Mouse (Mus musculus): ENCODE results near the gene P4ha2. TPM values are rescaled to one million over a fixed set of nuclear protein-coding genes. Genes with fewer than 3 reads are reported as not detected.

Gene P4ha2
- polyA plus RNA-seq, 1 experiment from 2014 or later = 9.7 TPM

- Histone ChIP-seq H3K36me3 (ENCODE audit: control insufficient read depth, insufficient read depth, low read length) (no peaks in the 10 kb centered on the region), H3K4me1 (ENCODE audit: control insufficient read depth, insufficient read depth, low read length) (no peaks in the 10 kb centered on the region), H3K9ac (ENCODE audit: low read depth, low read length) (no peak overlapping the region), H3K4me3 (ENCODE audit: low read depth, low read length) (no peak overlapping the region), H3K27me3 (ENCODE audit: control insufficient read depth, insufficient read depth, low read depth, low read length) (no peaks in the 10 kb centered on the region), H3K4me2 (ENCODE audit: low read length) (no peak overlapping the region), H3K27ac (ENCODE audit: low read length) (no peak overlapping the region), H3K9me3 (replicated peaks; ENCODE audit: control insufficient read depth, low read length, poor library complexity, severe bottlenecking) (no peaks in the 10 kb centered on the region)
- no peak for ATAC-seq
- 39% methylated on average over 7 of the region's 7 CpGs for WGBS
Observed at GRCm38 (mm10) chr11:54080435-54080834, 19.5 kb upstream of the P4ha2 start.

- no peak overlapping the region for H3K4me3 ChIP-seq (ENCODE audit: low read depth, low read length)
- ATAC-seq = no peak
- no peaks in the 10 kb centered on the region for H3K9me3 ChIP-seq (replicated peaks; ENCODE audit: control insufficient read depth, low read length, poor library complexity, severe bottlenecking)
- H3K27ac ChIP-seq (ENCODE audit: low read length) = no peak overlapping the region
- no peaks in the 10 kb centered on the region for H3K27me3 ChIP-seq (ENCODE audit: control insufficient read depth, insufficient read depth, low read depth, low read length)
- H3K4me1 ChIP-seq (ENCODE audit: control insufficient read depth, insufficient read depth, low read length) = no peaks in the 10 kb centered on the region
- no peak overlapping the region for H3K9ac ChIP-seq (ENCODE audit: low read depth, low read length)
- H3K4me2 ChIP-seq (ENCODE audit: low read length) = no peak overlapping the region
- 94% methylated on average over 5 of the region's 5 CpGs for WGBS
- no peaks in the 10 kb centered on the region for H3K36me3 ChIP-seq (ENCODE audit: control insufficient read depth, insufficient read depth, low read length)
Observed at GRCm38 (mm10) chr11:54082725-54083124, 17.2 kb upstream of the P4ha2 start.

DNA sequence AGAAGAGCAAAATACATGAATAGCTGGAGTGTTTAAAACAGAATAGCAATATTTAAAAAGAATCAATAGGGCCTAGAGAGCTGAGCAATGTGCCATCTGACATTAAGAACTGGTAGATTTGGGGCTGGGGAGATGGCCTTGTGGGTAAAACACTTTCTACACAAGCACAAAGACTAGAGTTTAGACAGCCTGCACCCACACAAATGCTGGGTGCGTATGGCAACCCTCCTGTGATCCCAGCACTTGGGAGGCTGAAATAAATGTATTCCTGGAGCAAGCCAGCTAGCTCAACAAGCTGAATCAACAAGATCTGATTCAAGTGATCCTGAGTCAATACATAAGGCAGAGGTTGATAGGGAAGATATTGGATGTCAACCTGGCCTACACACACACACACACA, 14.9 kb upstream of the P4ha2 start:
- H3K9ac ChIP-seq (ENCODE audit: low read depth, low read length) = no peak overlapping the region
- H3K9me3 ChIP-seq (replicated peaks; ENCODE audit: control insufficient read depth, low read length, poor library complexity, severe bottlenecking) = no peaks in the 10 kb centered on the region
- no peak overlapping the region for H3K4me3 ChIP-seq (ENCODE audit: low read depth, low read length)
- no peak overlapping the region for H3K27ac ChIP-seq (ENCODE audit: low read length)
- H3K27me3 ChIP-seq (ENCODE audit: control insufficient read depth, insufficient read depth, low read depth, low read length) = no peaks in the 10 kb centered on the region
- H3K4me2 ChIP-seq (ENCODE audit: low read length) = no peak overlapping the region
- ATAC-seq = no peak
- WGBS = 88% methylated on average over 1 of the region's 1 CpGs
- no peaks in the 10 kb centered on the region for H3K4me1 ChIP-seq (ENCODE audit: control insufficient read depth, insufficient read depth, low read length)
- H3K36me3 ChIP-seq (ENCODE audit: control insufficient read depth, insufficient read depth, low read length) = no peaks in the 10 kb centered on the region

- WGBS = 63% methylated on average over 5 of the region's 5 CpGs
- H3K4me1 ChIP-seq (ENCODE audit: control insufficient read depth, insufficient read depth, low read length) = no peaks in the 10 kb centered on the region
- H3K27ac ChIP-seq (ENCODE audit: low read length) = no peak overlapping the region
- no peak for ATAC-seq
- no peaks in the 10 kb centered on the region for H3K27me3 ChIP-seq (ENCODE audit: control insufficient read depth, insufficient read depth, low read depth, low read length)
- no peaks in the 10 kb centered on the region for H3K36me3 ChIP-seq (ENCODE audit: control insufficient read depth, insufficient read depth, low read length)
- H3K9ac ChIP-seq (ENCODE audit: low read depth, low read length) = no peak overlapping the region
- H3K4me3 ChIP-seq (ENCODE audit: low read depth, low read length) = no peak overlapping the region
- H3K9me3 ChIP-seq (replicated peaks; ENCODE audit: control insufficient read depth, low read length, poor library complexity, severe bottlenecking) = no peaks in the 10 kb centered on the region
- H3K4me2 ChIP-seq (ENCODE audit: low read length) = no peak overlapping the region
Observed at GRCm38 (mm10) chr11:54085816-54086215, 14.1 kb upstream of the P4ha2 start.

- Histone ChIP-seq H3K36me3 (ENCODE audit: control insufficient read depth, insufficient read depth, low read length) (no peaks in the 10 kb centered on the region), H3K27ac (ENCODE audit: low read length) (no peak overlapping the region), H3K9me3 (replicated peaks; ENCODE audit: control insufficient read depth, low read length, poor library complexity, severe bottlenecking) (no peaks in the 10 kb centered on the region), H3K9ac (ENCODE audit: low read depth, low read length) (no peak overlapping the region), H3K4me2 (ENCODE audit: low read length) (no peak overlapping the region), H3K4me3 (ENCODE audit: low read depth, low read length) (no peak overlapping the region), H3K27me3 (ENCODE audit: control insufficient read depth, insufficient read depth, low read depth, low read length) (no peaks in the 10 kb centered on the region), H3K4me1 (ENCODE audit: control insufficient read depth, insufficient read depth, low read length) (no peaks in the 10 kb centered on the region)
- 77% methylated on average over 7 of the region's 7 CpGs for WGBS
- no peak for ATAC-seq
Observed at GRCm38 (mm10) chr11:54088253-54088946, 11.5 kb upstream of the P4ha2 start.

DNA sequence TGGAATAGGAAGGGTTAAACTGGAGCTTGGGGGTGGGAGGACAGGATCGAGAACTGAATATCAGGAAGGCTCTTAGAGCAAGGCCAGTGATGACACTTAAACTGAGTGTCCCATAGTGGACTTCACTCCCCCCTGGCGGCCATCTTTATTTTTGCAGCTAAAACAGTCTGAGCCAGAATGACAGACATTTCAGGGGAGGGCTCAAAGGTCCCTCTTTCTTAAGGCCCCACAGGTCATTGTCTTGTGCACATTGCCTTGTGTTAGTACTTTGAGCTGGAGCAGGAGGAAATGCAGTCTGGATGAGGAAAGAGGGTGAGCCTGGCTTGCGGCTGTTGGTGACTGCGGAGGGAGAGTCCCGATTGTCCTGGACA, 11.0 kb upstream of the P4ha2 start:
- H3K27me3 ChIP-seq (ENCODE audit: control insufficient read depth, insufficient read depth, low read depth, low read length) = no peaks in the 10 kb centered on the region
- no peak overlapping the region for H3K27ac ChIP-seq (ENCODE audit: low read length)
- 55% methylated on average over 5 of the region's 5 CpGs for WGBS
- no peaks in the 10 kb centered on the region for H3K4me1 ChIP-seq (ENCODE audit: control insufficient read depth, insufficient read depth, low read length)
- H3K9me3 ChIP-seq (replicated peaks; ENCODE audit: control insufficient read depth, low read length, poor library complexity, severe bottlenecking) = no peaks in the 10 kb centered on the region
- H3K9ac ChIP-seq (ENCODE audit: low read depth, low read length) = no peak overlapping the region
- H3K36me3 ChIP-seq (ENCODE audit: control insufficient read depth, insufficient read depth, low read length) = no peaks in the 10 kb centered on the region
- ATAC-seq = no peak
- no peak overlapping the region for H3K4me2 ChIP-seq (ENCODE audit: low read length)
- no peak overlapping the region for H3K4me3 ChIP-seq (ENCODE audit: low read depth, low read length)

DNA sequence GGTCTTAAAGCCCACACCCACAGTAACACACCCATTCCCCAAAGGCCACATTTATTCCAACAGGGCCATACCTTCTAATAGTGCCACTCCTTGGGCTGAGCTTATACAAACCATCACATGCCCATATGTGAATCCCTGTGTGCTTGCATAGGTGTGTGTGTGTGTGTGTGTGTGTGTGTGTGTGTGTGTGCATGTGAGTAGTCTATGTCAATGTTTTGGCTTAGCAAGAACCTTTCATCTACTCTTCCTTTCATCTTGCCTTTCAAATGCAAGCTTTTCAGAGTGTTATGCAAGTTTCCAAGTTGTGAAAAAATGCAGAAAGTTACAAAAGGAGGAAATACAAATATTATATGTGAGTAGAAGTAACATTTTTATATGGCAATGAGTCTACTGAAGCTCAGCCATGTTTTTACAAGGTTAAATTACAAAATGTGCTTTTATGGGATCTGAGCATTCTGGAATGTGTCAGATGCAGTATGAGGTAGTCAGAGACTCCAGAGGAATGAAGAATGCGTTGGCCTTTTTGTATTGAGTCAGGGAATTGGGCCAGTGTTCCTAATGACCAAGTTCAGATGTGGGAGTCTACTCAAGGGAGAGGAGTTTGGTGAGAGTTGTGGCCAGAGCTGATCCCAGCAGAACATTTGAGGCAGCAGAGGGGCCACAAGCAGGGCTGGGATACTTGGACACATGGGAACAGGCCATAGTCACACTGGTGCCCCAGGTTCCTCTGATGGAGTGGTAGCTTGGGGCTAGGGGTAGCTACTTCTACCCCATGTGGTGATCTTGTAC, 9.6 kb upstream of the P4ha2 start:
- no peak overlapping the region for H3K9ac ChIP-seq (ENCODE audit: low read depth, low read length)
- no peaks in the 10 kb centered on the region for H3K36me3 ChIP-seq (ENCODE audit: control insufficient read depth, insufficient read depth, low read length)
- 91% methylated on average over 1 of the region's 1 CpGs for WGBS
- H3K27ac ChIP-seq (ENCODE audit: low read length) = no peak overlapping the region
- H3K4me1 ChIP-seq (ENCODE audit: control insufficient read depth, insufficient read depth, low read length) = no peaks in the 10 kb centered on the region
- ATAC-seq = no peak
- H3K27me3 ChIP-seq (ENCODE audit: control insufficient read depth, insufficient read depth, low read depth, low read length) = no peaks in the 10 kb centered on the region
- no peak overlapping the region for H3K4me2 ChIP-seq (ENCODE audit: low read length)
- H3K4me3 ChIP-seq (ENCODE audit: low read depth, low read length) = no peak overlapping the region
- H3K9me3 ChIP-seq (replicated peaks; ENCODE audit: control insufficient read depth, low read length, poor library complexity, severe bottlenecking) = no peaks in the 10 kb centered on the region

- Histone ChIP-seq H3K27ac (ENCODE audit: low read length) (no peak overlapping the region), H3K27me3 (ENCODE audit: control insufficient read depth, insufficient read depth, low read depth, low read length) (no peaks in the 10 kb centered on the region), H3K36me3 (ENCODE audit: control insufficient read depth, insufficient read depth, low read length) (no peaks in the 10 kb centered on the region), H3K9me3 (replicated peaks; ENCODE audit: control insufficient read depth, low read length, poor library complexity, severe bottlenecking) (no peaks in the 10 kb centered on the region), H3K4me3 (ENCODE audit: low read depth, low read length) (no peak overlapping the region), H3K4me1 (ENCODE audit: control insufficient read depth, insufficient read depth, low read length) (no peaks in the 10 kb centered on the region), H3K4me2 (ENCODE audit: low read length) (no peak overlapping the region), H3K9ac (ENCODE audit: low read depth, low read length) (no peak overlapping the region)
- 52% methylated on average over 8 of the region's 8 CpGs for WGBS
- no peak for ATAC-seq
Observed at GRCm38 (mm10) chr11:54091726-54092125, 8.2 kb upstream of the P4ha2 start.

DNA sequence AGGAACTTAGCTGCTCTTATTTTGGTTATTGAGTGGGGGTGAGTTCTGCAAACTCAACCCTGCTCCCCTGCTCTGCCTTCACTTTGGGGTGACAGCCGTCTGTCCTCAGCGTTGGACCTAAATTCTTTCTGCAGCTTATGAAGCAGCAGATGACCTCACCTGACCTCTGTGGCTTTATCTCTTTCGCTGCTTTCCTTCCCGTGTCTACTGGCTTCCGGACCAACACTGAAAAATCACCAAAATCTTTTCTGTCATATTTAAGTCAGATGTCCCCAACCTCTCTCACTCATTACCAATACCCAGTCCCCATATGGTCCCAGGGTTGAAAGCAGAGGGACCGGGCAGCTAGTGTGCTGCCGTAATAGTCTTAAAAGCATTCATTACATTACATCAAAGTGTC, 7.7 kb upstream of the P4ha2 start:
- Histone ChIP-seq H3K36me3 (ENCODE audit: control insufficient read depth, insufficient read depth, low read length) (no peaks in the 10 kb centered on the region), H3K9ac (ENCODE audit: low read depth, low read length) (no peak overlapping the region), H3K4me3 (ENCODE audit: low read depth, low read length) (no peak overlapping the region), H3K4me1 (ENCODE audit: control insufficient read depth, insufficient read depth, low read length) (no peaks in the 10 kb centered on the region), H3K27ac (ENCODE audit: low read length) (no peak overlapping the region), H3K4me2 (ENCODE audit: low read length) (no peak overlapping the region), H3K9me3 (replicated peaks; ENCODE audit: control insufficient read depth, low read length, poor library complexity, severe bottlenecking) (no peaks in the 10 kb centered on the region), H3K27me3 (ENCODE audit: control insufficient read depth, insufficient read depth, low read depth, low read length) (no peaks in the 10 kb centered on the region)
- no peak for ATAC-seq
- WGBS = 53% methylated on average over 7 of the region's 7 CpGs

All from midbrain, embryonic 16.5 days (tissue).